Mouse (Mus musculus) liver, postnatal 0 days (tissue): ENCODE measurements around the gene Lce1e. TPM values are rescaled to one million over a fixed set of nuclear protein-coding genes. Genes with fewer than 3 reads are reported as not detected.

Source experiments
- ATAC-seq: fragments of 200-750 bp; cut with Nextera tagmentation; 2 replicates; pipeline ENCODE4 v1.8.0; 2017; ENCODE audit warnings: mild to moderate bottlenecking, moderate library complexity
- DNase-seq: peaks from one replicate; pipeline ENCODE4 v3.0.0-alpha.2; 2016
- H3K27ac ChIP-seq: fragments of 300-500 bp; sonication (generic); 2 replicates; pipeline ENCODE4 v1.5.1; 2014; ENCODE audit warnings: antibody characterized with exemption, moderate library complexity, mild to moderate bottlenecking, low read depth
- H3K27me3 ChIP-seq: fragments of 300-500 bp; sonication (generic); 2 replicates; pipeline ENCODE4 v1.6.1; 2014; ENCODE audit warnings: low read length, control low read depth, mixed read lengths; ENCODE audit not compliant: insufficient read depth
- H3K36me3 ChIP-seq: fragments of 300-500 bp; sonication (generic); replicated peaks from 2 replicates; pipeline ENCODE4 v1.6.1; 2014; ENCODE audit warnings: mild to moderate bottlenecking, control low read depth, low read length, moderate library complexity, mixed read lengths; ENCODE audit not compliant: insufficient read depth
- H3K4me1 ChIP-seq: fragments of 300-500 bp; sonication (generic); 2 replicates; pipeline ENCODE4 v1.6.1; 2014; ENCODE audit warnings: antibody characterized with exemption, mild to moderate bottlenecking, control low read depth; ENCODE audit not compliant: insufficient read depth
- H3K4me2 ChIP-seq: fragments of 300-500 bp; sonication (generic); 2 replicates; pipeline ENCODE4 v1.6.1; 2014; ENCODE audit warnings: low read depth, mild to moderate bottlenecking, low read length, moderate library complexity, mixed read lengths
- H3K4me3 ChIP-seq: fragments of 300-500 bp; sonication (generic); 2 replicates; pipeline ENCODE4 v1.5.1; 2014; ENCODE audit warnings: low read depth, low read length
- H3K9ac ChIP-seq: fragments of 300-500 bp; sonication (generic); replicated peaks from 2 replicates; pipeline ENCODE4 v1.6.1; 2014; ENCODE audit warnings: mild to moderate bottlenecking, moderate library complexity
- H3K9me3 ChIP-seq: fragments of 300-500 bp; sonication (generic); 2 replicates; pipeline ENCODE4 v1.6.1; 2016; ENCODE audit warnings: mild to moderate bottlenecking, control low read depth, low read length, mixed read lengths
- CTCF ChIP-seq: sonication (generic); IDR thresholded peaks from 2 replicates; pipeline ENCODE4 v1.5.1; 2016; ENCODE audit warnings: antibody characterized with exemption, low read depth
- EP300 ChIP-seq: IDR thresholded peaks from 2 replicates; pipeline ENCODE4 v1.6.1; 2016; ENCODE audit warnings: antibody characterized with exemption, low read depth, mild to moderate bottlenecking
- WGBS: fragments of 180-500 bp; shearing (Covaris S2); extraction: QIAGEN DNeasy Blood & Tissue Kit; methylation state at CpG from one replicate; pipeline ENCODE4 v1.1.7; 2014; ENCODE audit not compliant: insufficient replicate concordance; 5-methylcytosine and 5-hydroxymethylcytosine counted together
- polyA plus RNA-seq: library from polyadenylated mRNA; unstranded; fragments of >200 nt; fragmentation: Nextera tagmentation; extraction: Ambion mirVana; gene quantifications from 2 replicates; pipeline ENCODE4 v1.2.1, GENCODE M21; 2015

The Lce1e gene
- polyA plus RNA-seq, result not detected in 2 replicates

DNA sequence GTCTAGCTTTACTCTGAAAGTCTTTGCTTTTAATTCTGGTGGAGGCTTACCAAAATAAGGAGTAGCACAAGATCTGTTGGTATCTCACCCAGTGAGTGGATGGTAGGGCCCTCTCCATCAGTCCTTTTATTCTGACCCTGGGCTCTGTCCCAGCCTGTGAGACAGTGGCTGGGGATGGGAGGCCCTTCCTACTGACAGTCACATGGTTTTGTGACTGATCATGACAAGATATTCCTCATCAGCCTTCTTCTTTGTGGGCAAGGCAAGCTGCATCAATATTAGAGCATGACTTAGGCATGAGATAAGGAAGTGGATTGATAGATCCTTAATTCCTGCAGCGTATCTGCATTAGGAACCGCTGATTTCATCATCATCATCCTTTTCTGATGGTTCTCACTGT, at the start of gene Lce1e:
Gene Lce1e, minus strand, starts transcription at position 101 of the 400 bp plus-strand sequence.
- WGBS, result 70% methylated on average over 2 of the region's 2 CpGs

GRCm38 (mm10) chr3:92753197-92753596, 44.3 kb upstream of the Lce1e start:
- Histone ChIP-seq H3K4me3 (no peak overlapping the region), H3K4me1 (no peaks in the 10 kb centered on the region), H3K27me3 (no peaks in the 10 kb centered on the region), H3K9ac (no peak overlapping the region), H3K27ac (no peak overlapping the region), H3K4me2 (no peak overlapping the region), H3K36me3 (no peaks in the 10 kb centered on the region), H3K9me3 (no peaks in the 10 kb centered on the region)
- TF ChIP-seq EP300 (no peak), CTCF (no peak)
- no peak for DNase-seq
- no peak for ATAC-seq
- 34% methylated on average over 3 of the region's 3 CpGs for WGBS

More for the DNA sequence above, at the start of gene Lce1e:
- H3K4me3 ChIP-seq, result no peak within 1 kb of the TSS
- TF ChIP-seq EP300, result no peak
- no peak for TF ChIP-seq CTCF
- ATAC-seq, result no peak
- no peaks in the 10 kb centered on the region for H3K9me3 ChIP-seq
- no peaks in the 10 kb centered on the region for H3K36me3 ChIP-seq
- H3K4me2 ChIP-seq, result no peak within 1 kb of the TSS
- no peak for DNase-seq
- H3K4me1 ChIP-seq, result no peaks in the 10 kb centered on the region
- H3K27ac ChIP-seq, result no peak within 1 kb of the TSS
- H3K27me3 ChIP-seq, result no peaks in the 10 kb centered on the region
- no peak within 1 kb of the TSS for H3K9ac ChIP-seq

DNA sequence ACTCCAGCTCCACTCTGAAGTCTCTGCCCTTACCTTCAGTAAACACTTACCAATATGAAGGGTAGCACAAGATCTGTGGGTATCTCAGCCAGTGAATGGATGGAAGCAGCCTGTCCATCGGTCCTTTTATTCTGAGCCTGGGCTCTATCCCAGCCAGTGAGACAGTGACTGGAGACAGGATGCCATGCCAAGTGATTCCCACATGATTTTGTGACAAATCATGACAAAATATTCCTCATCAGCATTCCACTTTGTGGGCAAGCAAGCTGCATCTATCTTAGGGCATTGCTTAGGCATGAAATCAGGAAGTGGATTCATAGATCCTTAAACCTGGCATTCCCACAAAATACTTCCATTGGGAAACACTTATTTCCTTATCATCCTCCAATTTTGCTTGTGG, 43.4 kb upstream of the Lce1e start, which contains the start of gene Lce1g:
Gene Lce1g, minus strand, starts transcription at position 101 of the 400 bp plus-strand sequence.
- H3K9me3 ChIP-seq, result no peaks in the 10 kb centered on the region
- H3K4me1 ChIP-seq, result no peaks in the 10 kb centered on the region
- H3K9ac ChIP-seq, result no peak within 1 kb of the TSS
- WGBS, result 81% methylated on average over 1 of the region's 1 CpGs
- H3K27me3 ChIP-seq, result no peaks in the 10 kb centered on the region
- H3K36me3 ChIP-seq, result no peaks in the 10 kb centered on the region
- TF ChIP-seq CTCF (no peak), EP300 (no peak)
- no peak within 1 kb of the TSS for H3K4me3 ChIP-seq
- no peak within 1 kb of the TSS for H3K4me2 ChIP-seq
- no peak for DNase-seq
- no peak for ATAC-seq
- H3K27ac ChIP-seq, result no peak within 1 kb of the TSS

- no peaks in the 10 kb centered on the region for H3K9me3 ChIP-seq
- H3K4me1 ChIP-seq, result no peaks in the 10 kb centered on the region
- TF ChIP-seq EP300, result no peak
- no peak for TF ChIP-seq CTCF
- H3K4me3 ChIP-seq, result no peak within 1 kb of the TSS
- 33% methylated on average over 1 of the region's 1 CpGs for WGBS
- H3K27me3 ChIP-seq, result no peaks in the 10 kb centered on the region
- no peaks in the 10 kb centered on the region for H3K36me3 ChIP-seq
- H3K27ac ChIP-seq, result no peak within 1 kb of the TSS
- ATAC-seq (no peak), DNase-seq (no peak)
- H3K4me2 ChIP-seq, result no peak within 1 kb of the TSS
- no peak within 1 kb of the TSS for H3K9ac ChIP-seq
Observed at GRCm38 (mm10) chr3:92738996-92739395, 30.1 kb upstream of the Lce1e start, which contains the start of gene Gm38119. Gm38119 (minus strand) TSS chr3:92739096.

DNA sequence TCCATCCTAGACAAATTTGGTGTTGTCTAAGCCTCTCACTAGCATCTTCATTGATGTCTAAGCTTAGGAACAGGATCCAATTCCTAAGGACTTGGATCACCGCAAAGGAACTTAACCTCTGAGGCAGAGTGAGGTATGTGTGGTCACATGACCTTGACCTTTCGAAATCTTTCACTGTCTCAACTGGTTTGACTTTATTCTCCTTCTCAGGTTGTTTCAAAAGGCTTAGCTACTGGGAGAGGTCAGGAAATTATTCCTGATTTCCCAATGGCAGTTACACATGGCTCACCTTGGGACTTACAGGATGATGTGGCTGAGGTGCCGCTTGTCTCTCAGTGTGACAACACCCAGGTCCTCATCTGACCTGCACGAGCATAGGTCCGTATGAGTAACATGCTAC, 13.8 kb upstream of the Lce1e start:
- no peaks in the 10 kb centered on the region for H3K4me1 ChIP-seq
- no peak overlapping the region for H3K9ac ChIP-seq
- no peak overlapping the region for H3K4me3 ChIP-seq
- DNase-seq, result no peak
- 80% methylated on average over 5 of the region's 5 CpGs for WGBS
- H3K4me2 ChIP-seq, result no peak overlapping the region
- TF ChIP-seq EP300 (no peak), CTCF (no peak)
- ATAC-seq, result no peak
- no peaks in the 10 kb centered on the region for H3K36me3 ChIP-seq
- H3K27me3 ChIP-seq, result no peaks in the 10 kb centered on the region
- H3K9me3 ChIP-seq, result no peaks in the 10 kb centered on the region
- H3K27ac ChIP-seq, result no peak overlapping the region

GRCm38 (mm10) chr3:92720250-92720649, 11.4 kb upstream of the Lce1e start, which contains the start of gene Lce1f:
Lce1f (minus strand) TSS chr3:92720350.
- no peak within 1 kb of the TSS for H3K27ac ChIP-seq
- no peak within 1 kb of the TSS for H3K9ac ChIP-seq
- H3K27me3 ChIP-seq, result no peaks in the 10 kb centered on the region
- H3K4me2 ChIP-seq, result no peak within 1 kb of the TSS
- no peaks in the 10 kb centered on the region for H3K4me1 ChIP-seq
- DNase-seq, result no peak
- TF ChIP-seq EP300, result no peak
- no peak for TF ChIP-seq CTCF
- 60% methylated on average over 3 of the region's 3 CpGs for WGBS
- no peak within 1 kb of the TSS for H3K4me3 ChIP-seq
- no peaks in the 10 kb centered on the region for H3K36me3 ChIP-seq
- H3K9me3 ChIP-seq, result no peaks in the 10 kb centered on the region
- ATAC-seq, result no peak

GRCm38 (mm10) chr3:92715122-92715521, 6.2 kb upstream of the Lce1e start:
- Histone ChIP-seq H3K36me3 (no peaks in the 10 kb centered on the region), H3K9ac (no peak overlapping the region), H3K4me1 (no peaks in the 10 kb centered on the region), H3K4me2 (no peak overlapping the region), H3K27me3 (no peaks in the 10 kb centered on the region), H3K27ac (no peak overlapping the region), H3K9me3 (no peaks in the 10 kb centered on the region), H3K4me3 (no peak overlapping the region)
- 0 out of 2 replicates have a peak, but pooled peaks have one; percentile 10 for TF ChIP-seq CTCF
- TF ChIP-seq EP300, result no peak
- DNase-seq (no peak), ATAC-seq (no peak)
